Mouse (Mus musculus) cerebellum, adult 2 months (tissue): ENCODE data around the gene Aoah. TPM values are rescaled to one million over a fixed set of nuclear protein-coding genes. Genes with fewer than 3 reads are reported as not detected.

Source experiments
- DNase-seq, 2 experiments: peaks; one replicate each; pipeline ENCODE4 v3.0.0; 2021
- H3K27ac ChIP-seq: fragments of 200-500 bp; 2 replicates; pipeline ENCODE4 v1.5.1; 2012; ENCODE audit warnings: low read length, control low read depth, inconsistent platforms; ENCODE audit not compliant: insufficient read depth
- H3K27me3 ChIP-seq: fragments of 200-500 bp; 2 replicates; pipeline ENCODE4 v1.6.1; 2012; ENCODE audit warnings: inconsistent platforms, mild to moderate bottlenecking, low read length, moderate library complexity; ENCODE audit not compliant: control insufficient read depth, insufficient read depth
- H3K4me1 ChIP-seq: fragments of 200-500 bp; 2 replicates; pipeline ENCODE4 v1.6.1; 2011; ENCODE audit warnings: low read length; ENCODE audit not compliant: control insufficient read depth, insufficient read depth
- H3K4me3 ChIP-seq: fragments of 200-500 bp; replicated peaks from 2 replicates; pipeline ENCODE3; 2011; ENCODE audit warnings: mild to moderate bottlenecking, low read depth, low read length, control low read depth; ENCODE audit not compliant: insufficient read depth
- CTCF ChIP-seq: fragments of 200-500 bp; IDR thresholded peaks from 2 replicates; pipeline ENCODE4 v1.5.1; 2011; ENCODE audit warnings: low read depth, mild to moderate bottlenecking, control low read depth, low read length, moderate library complexity, borderline replicate concordance; ENCODE audit not compliant: insufficient read depth
- POLR2A ChIP-seq: fragments of 200-500 bp; IDR thresholded peaks from 2 replicates; pipeline ENCODE4 v1.6.1; 2011; ENCODE audit warnings: low read length, control low read depth, borderline replicate concordance; ENCODE audit not compliant: insufficient read depth
- WGBS: fragments of 180-500 bp; shearing (Covaris S2); methylation state at CpG from one replicate; pipeline ENCODE4 v1.1.7; 2018; 5-methylcytosine and 5-hydroxymethylcytosine counted together
- polyA plus RNA-seq: library from polyadenylated mRNA; depleted of rRNA; stranded (reverse); fragments of >200 nt; gene quantifications from 2 replicates; pipeline ENCODE4 v1.2.3, GENCODE M21; 2012

Gene Aoah
- polyA plus RNA-seq, 1 experiment = 0.23 TPM

DNA sequence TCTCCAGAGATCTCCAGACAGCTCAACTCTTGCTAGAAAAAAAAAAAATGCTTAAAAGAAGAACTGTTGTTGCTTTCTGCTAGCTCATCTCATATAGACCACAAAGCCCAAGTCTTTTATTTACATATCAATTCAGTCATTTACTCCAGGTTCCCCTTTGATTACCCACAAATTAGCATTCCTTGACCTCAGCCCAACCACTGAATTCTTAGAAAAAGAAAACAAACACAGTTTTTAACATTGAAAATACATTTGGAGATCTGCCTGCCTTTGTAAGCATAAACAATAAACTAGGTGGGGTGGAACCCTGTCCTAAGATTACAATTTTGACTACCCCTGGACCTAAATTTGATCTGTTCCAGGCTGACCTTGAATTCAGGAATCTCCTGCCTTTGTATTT is 191.6 kb downstream of the Aoah start:
- Histone ChIP-seq H3K4me1 (no peaks in the 10 kb centered on the region), H3K27me3 (no peaks in the 10 kb centered on the region), H3K4me3 (no peak overlapping the region), H3K27ac (no peak overlapping the region)
- TF ChIP-seq POLR2A (no peak), CTCF (no peak)
- no peak for DNase-seq

DNA sequence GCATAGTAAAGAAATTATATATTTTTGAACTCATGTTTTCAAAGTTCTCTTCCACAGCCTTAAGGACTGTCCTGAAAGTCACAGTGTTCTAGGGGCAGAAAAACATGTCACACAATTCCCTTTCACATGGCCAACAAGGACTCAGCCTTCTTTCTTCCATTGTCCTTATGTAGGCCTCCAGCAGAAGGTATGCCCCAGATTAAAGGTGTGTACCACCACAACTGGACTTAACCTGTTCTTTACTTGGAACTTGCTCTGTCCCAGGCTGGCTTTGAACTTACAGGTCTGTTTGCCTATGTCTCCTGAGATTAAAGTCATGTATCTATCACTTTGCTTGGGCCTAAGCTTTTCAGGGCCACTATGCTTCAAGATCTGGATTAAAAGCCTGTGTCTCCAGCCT is 192.0 kb downstream of the Aoah start:
- TF ChIP-seq CTCF (no peak), POLR2A (no peak)
- H3K4me3 ChIP-seq = no peak overlapping the region
- H3K27ac ChIP-seq = no peak overlapping the region
- DNase-seq = no peak
- H3K4me1 ChIP-seq = no peaks in the 10 kb centered on the region
- no peaks in the 10 kb centered on the region for H3K27me3 ChIP-seq

DNA sequence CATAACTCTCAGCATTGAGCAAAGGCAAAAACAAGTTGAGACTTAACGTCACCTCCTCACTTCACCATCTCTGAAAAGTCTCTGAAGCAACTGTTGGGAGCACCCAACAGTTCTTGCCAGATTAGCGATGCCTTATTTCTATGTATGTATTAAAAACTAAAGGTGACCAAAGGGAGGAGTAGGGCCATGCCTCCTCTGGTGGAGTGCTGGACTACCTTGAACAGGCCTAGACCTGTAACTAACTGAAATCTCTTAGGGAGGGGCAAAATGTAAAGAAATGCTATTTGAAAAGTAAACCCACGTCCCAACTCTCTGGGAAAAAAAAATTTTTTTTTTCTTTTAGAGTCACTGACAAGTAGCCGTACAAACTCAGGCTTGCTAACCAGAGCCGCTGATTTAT is 211.3 kb downstream of the Aoah start:
- H3K27me3 ChIP-seq = no peaks in the 10 kb centered on the region
- WGBS = 91% methylated on average over 5 of the region's 5 CpGs
- no peak overlapping the region for H3K27ac ChIP-seq
- H3K4me1 ChIP-seq = no peaks in the 10 kb centered on the region
- no peak for DNase-seq
- no peak overlapping the region for H3K4me3 ChIP-seq
- TF ChIP-seq CTCF (no peak), POLR2A (no peak)

DNA sequence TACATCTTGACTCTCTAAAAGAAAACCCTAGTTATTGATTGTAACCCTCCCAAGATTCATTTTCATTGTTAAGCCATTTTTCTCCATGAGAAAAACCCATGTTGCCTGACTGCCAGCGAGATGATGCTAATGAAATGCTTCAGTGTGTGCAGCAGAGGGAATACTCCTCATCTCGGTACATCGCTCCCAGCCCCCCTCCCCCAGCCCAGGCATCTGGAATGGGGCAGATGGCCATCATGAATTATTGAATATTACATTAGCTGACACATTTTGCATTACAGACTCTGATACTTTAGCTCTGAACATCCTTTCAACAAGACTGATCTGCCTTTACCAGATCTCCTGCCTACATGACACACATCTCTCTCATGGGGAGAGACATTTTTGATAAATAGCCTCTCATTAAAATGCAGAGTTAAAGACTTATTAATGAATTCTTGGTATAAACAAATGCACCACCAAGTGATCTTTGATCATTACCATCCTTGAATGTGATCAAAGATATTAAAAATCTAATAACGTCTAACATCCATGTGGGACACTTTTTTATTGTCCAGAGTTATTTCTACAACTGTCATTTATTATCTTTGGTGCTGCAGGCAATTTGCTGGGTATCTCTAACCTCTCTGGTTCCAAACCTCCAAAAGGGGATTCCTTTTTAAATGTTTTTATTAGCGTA is 211.9 kb downstream of the Aoah start:
- DNase-seq = no peak
- 47% methylated on average over 5 of the region's 5 CpGs for WGBS
- no peaks in the 10 kb centered on the region for H3K4me1 ChIP-seq
- no peaks in the 10 kb centered on the region for H3K27me3 ChIP-seq
- no peak overlapping the region for H3K27ac ChIP-seq
- TF ChIP-seq POLR2A = no peak
- no peak for TF ChIP-seq CTCF
- H3K4me3 ChIP-seq = no peak overlapping the region

DNA sequence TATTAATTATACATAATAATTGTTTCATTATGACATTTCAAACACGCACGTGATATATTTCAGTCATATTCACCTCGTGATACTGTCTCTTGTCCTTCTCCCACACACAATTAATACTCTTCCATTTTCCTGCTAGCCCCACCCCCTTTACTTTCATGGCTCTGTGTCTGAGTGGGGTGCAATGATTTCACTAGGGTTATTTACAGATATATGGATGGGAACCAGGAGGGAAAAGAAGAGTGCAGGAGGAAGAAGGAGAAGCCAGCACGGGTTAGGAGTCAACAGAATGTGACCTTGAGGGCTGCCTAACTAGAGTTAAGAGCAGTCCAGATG is 212.4 kb downstream of the Aoah start:
- DNase-seq = no peak
- WGBS = 91% methylated on average over 4 of the region's 4 CpGs
- no peak overlapping the region for H3K4me3 ChIP-seq
- H3K4me1 ChIP-seq = no peaks in the 10 kb centered on the region
- no peak overlapping the region for H3K27ac ChIP-seq
- TF ChIP-seq CTCF (no peak), POLR2A (no peak)
- H3K27me3 ChIP-seq = no peaks in the 10 kb centered on the region

DNA sequence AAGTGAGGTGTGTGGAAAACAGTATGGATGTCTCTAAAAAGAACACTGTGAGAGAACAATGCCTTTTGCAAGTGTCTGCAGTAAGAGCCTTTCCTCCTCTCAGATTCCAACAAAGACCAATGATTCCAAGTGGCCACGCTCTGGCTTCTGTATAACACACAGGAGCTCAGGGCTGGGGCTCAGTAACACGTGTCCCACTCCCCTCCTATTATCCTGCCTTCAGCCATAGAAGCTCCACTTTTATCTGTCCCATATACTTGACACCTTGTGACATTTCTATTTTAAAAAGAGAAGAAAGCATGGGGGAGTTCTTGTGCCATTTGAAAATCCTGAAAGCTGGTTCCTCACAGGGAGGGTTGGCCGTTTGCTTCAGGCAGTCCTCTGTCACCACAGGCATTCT is 219.7 kb downstream of the Aoah start:
- no peak for DNase-seq
- Histone ChIP-seq H3K27me3 (no peaks in the 10 kb centered on the region), H3K4me1 (no peaks in the 10 kb centered on the region), H3K27ac (no peak overlapping the region), H3K4me3 (no peak overlapping the region)
- 59% methylated on average over 3 of the region's 3 CpGs for WGBS
- TF ChIP-seq CTCF = no peak
- TF ChIP-seq POLR2A = no peak

DNA sequence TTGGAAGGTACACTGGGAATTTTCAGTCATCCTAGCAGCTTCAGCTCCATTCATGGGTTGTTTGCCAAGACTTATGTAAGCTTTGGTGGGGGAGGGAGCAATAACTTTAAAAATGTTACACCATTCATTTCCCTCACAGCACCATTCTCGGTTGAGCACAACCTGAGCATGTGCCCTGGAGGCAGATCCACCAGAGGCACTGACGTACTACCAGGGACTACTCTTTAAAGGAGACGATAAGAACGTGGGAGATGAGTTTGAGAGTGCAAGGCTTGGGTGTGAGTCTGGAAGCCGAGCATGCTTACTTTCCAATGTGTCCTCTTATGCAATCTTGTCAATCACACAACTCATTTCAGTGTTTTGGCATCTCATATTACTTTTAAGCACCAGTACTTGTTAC is 230.9 kb downstream of the Aoah start:
- 94% methylated on average over 5 of the region's 5 CpGs for WGBS
- no peak for TF ChIP-seq CTCF
- no peak for TF ChIP-seq POLR2A
- Histone ChIP-seq H3K4me3 (no peak overlapping the region), H3K4me1 (no peaks in the 10 kb centered on the region), H3K27ac (no peak overlapping the region), H3K27me3 (no peaks in the 10 kb centered on the region)
- DNase-seq = no peak

DNA sequence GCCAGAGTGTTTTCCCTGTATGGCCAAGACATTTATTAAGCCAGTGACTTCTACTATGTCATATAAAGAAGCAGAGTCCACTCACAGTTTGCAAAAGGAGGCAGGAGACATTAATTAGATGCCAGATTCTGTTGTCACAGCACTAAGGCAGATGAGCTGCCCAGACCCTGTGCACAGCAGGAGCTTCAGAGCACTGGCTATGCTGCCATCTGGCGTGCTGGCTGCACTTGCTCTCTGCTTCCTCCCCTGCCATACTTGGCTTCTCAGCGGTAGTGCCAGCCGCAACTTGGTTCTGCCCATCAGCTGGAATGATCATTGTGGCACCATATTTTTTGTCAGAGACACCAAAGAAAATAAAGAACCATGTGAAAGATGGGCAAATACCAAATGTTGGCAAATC is 239.3 kb downstream of the Aoah start:
- H3K27me3 ChIP-seq = no peaks in the 10 kb centered on the region
- WGBS = 4% methylated on average over 3 of the region's 3 CpGs
- peaks cover 18% of the 10 kb centered on the region for H3K4me1 ChIP-seq
- H3K27ac ChIP-seq = no peak overlapping the region; the same call in 1 of the 2 replicates
- DNase-seq = peak; percentile 86 to 92
- TF ChIP-seq CTCF (peak; percentile 11; the same call in 1 of the 2 replicates), POLR2A (no peak)
- no peak overlapping the region for H3K4me3 ChIP-seq
